Mouse (Mus musculus) fibroblast of lung, adult 2 months (primary cell): ENCODE results near the gene Olfr967.
"Not testable (repeated sequence)": the region's sequence is repeated elsewhere in the genome, so short reads cannot be mapped to it uniquely, and the experiment has no call there.

ENCODE experiments used
- DNase-seq: peaks from one replicate; pipeline ENCODE4 v3.0.0-alpha.2; 2011; ENCODE audit warnings: low read depth

Olfr967 gene

DNA sequence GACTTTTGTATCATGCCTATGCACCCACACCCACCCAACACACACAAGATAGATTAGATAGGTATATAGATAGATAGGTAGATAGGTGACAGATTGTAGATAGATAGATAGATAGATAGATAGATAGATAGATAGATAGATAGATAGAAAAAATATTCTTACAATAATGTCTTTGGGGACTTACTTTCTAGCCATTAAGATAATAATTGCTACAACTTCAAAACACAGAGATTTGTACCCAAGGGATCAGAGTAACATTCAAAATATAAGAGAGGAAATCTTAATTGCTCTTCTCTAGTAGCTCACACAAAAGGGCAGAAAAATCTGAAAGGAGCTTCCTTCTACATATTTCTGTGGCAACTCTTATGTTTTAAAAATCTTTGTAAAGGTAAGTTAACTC, at the start of gene Olfr967:
Gene Olfr967, plus strand, starts transcription at position 301 of the 400 bp plus-strand sequence.
- DNase-seq = no peak

DNA sequence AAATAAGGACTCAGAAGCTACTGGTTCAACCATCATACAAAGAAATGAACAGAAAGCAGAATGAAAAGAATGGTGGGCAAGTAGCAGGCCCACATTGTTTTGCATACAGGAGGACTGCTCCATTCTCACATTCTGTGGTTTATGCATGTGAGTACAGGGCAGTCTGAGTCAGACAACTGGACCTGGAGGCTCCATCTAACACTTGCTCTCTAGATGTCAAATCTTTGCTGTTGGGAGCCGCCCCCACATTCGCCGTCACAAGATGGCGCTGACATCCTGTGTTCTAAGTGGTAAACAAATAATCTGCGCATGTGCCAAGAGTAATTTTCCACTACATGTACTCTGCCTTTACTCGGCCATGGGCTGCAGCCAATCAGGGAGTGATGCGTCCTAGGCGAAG, 44.9 kb upstream of the Olfr967 start:
- DNase-seq = not testable (repeated sequence)

DNA sequence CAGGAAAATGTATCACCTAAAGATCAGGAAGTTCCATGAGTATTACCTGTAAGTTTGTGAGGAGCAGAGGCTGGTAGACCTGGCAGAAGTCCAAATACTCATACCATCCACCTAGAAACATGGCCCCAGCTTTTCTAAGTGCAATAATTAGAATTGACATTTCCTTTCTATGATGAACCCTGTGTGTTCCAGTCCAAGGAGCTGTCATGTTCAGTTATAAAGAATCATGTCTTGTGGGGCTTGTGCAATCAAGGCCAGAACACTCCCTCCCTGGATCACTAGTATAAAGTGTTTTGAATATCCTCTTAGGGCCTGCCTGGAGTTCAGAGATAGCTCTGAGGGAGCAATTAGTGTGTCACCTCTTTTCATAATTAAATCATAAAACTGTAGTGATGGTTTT, 39.0 kb upstream of the Olfr967 start, which contains the start of gene Olfr149:
Gene Olfr149, minus strand, starts transcription at position 101 of the 400 bp plus-strand sequence.
- no peak for DNase-seq

DNA sequence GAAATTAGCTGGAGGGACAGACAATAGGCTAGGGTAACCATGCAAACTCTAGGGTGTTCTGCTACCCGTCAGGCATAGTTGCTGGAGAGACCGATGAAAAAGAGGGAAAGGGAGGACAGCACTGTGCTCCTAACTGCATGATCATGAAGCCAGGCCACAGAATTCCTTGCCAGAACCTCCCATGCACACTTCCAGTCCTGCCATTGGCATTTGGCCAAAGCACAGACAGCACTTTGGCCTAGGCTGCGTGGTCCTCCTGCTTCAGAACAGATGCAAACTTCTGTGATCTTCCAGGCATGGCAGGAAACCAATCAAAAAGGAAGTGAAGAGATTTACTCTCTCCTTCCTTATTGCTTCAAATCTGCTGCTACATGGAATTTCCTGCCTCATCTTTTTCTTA, 37.1 kb upstream of the Olfr967 start:
- DNase-seq = no peak

DNA sequence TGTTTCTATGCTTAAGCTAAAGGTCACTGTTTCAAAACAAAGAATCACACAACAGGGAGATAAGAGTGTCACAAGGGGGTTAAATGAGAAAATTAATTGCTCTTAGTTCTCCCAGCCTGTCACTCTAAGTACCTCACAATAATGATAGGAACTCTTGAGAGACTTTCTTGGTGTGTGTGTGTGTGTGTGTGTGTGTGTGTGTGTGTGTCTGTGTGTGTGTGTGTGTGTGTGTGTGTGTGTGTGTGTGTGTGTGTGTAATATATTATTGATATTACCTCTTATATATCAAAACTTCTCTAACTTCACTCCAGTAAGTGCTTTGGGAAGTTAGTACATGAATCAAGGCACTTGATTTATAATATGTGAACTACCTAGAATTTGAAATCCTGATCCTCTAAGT, 35.0 kb upstream of the Olfr967 start, which contains the start of gene Olfr965:
Gene Olfr965, plus strand, starts transcription at position 301 of the 400 bp plus-strand sequence.
- DNase-seq = no peak

DNA sequence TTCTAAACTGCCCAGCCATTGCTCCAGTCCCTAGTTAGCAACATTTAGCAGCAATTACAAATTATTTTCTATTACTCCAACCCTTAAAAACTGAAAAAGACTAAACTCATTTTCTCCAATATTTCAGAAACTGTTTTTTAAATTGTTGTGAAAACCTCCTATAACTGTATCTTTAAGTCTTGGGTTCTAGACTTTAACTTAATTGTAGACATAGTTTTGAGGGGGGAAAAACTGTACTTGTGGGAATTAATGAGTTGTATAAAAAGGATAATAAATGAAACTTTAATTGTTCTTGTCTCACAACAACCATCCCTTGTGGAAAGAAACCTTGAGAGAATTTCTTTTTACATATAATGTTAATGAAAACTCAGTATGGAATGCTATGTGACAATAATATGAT, 15.4 kb upstream of the Olfr967 start, which contains the start of gene Olfr150:
Gene Olfr150, plus strand, starts transcription at position 301 of the 400 bp plus-strand sequence.
- DNase-seq = no peak

DNA sequence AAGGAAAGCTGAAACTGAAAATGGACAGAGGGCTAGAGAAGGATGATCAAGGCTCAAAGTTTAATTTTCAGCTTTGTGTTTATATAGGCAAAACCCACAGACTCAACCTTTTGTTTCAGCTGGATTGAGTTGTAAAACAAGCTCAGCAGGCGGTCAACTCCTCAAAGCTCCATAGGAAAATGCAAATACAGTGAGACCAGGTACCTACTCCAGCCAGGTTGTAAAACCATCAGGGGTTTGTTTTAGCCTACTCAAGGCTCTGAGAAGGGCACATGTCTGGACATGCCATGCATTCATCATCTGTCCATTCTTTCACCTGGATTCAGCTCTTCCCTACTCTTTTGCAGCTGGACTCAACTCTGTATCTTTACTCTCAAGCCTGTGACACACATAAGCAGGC, 5.3 kb upstream of the Olfr967 start:
- DNase-seq = no peak

DNA sequence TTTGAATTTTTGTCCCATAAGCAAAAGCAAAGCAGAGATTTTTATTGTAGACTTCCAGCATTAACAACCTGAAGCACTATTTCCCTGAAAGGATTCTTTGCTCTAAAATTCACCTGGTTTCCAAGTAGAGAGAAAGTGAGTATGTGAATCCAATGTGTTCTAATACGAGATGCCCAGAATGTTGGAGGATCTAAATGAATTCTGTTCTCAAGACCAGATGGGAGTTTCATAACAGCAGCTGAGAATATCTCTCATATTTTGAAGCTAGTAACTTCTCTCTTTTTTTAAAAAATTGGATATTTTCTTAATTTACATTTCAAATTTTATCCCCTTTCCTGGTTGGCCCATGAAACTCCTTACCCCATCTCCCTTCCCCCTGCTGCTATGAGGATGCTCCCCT, 379 bp downstream of the Olfr967 start:
- no peak for DNase-seq

DNA sequence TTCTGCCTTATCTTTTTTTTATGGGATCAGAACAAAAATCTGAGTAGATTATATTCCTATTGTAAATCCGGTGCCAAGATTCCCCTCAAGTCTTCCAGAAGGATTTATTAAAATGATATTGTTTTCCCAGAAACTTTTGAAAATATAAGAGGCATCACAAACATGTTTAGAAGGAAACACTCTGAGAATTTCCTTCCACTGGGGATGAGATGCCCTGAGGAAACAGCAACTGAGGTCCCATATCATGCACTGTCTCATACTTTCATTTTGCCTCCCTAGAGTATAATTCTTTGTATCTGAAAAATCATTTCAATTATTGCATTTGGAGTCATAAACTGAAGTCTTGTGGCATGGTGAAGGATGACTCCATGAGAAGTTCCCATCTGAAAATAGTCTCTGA, 37.1 kb downstream of the Olfr967 start, which contains the start of gene Olfr968:
Gene Olfr968, minus strand, starts transcription at position 101 of the 400 bp plus-strand sequence.
- no peak for DNase-seq

DNA sequence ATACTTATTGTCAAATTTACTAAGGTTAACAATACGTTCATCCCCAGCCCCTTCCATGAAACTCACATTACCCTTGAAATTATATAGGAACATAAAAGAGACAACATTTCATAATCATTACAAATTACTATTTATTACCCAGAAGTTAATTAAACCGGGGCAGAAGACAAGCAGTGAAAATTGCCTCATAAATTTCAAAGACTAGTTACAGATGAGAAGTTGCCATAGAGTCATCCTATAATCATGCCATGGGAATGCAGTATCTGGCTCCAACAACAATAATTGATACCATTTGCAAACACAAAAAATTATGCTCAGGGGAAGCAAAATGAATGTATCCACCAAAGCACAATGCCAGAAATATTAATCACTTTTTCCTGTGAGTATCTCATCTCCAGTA, 44.5 kb downstream of the Olfr967 start, which contains the start of gene Olfr969:
Gene Olfr969, plus strand, starts transcription at position 388 of the 400 bp plus-strand sequence.
- DNase-seq = no peak
